Mouse (Mus musculus): ENCODE data around the gene Vps26b. TPM values are rescaled to one million over a fixed set of nuclear protein-coding genes. Genes with fewer than 3 reads are reported as not detected.

The Vps26b gene
- polyA plus RNA-seq, 1 experiment from 2014 or later = 18.0 TPM

DNA sequence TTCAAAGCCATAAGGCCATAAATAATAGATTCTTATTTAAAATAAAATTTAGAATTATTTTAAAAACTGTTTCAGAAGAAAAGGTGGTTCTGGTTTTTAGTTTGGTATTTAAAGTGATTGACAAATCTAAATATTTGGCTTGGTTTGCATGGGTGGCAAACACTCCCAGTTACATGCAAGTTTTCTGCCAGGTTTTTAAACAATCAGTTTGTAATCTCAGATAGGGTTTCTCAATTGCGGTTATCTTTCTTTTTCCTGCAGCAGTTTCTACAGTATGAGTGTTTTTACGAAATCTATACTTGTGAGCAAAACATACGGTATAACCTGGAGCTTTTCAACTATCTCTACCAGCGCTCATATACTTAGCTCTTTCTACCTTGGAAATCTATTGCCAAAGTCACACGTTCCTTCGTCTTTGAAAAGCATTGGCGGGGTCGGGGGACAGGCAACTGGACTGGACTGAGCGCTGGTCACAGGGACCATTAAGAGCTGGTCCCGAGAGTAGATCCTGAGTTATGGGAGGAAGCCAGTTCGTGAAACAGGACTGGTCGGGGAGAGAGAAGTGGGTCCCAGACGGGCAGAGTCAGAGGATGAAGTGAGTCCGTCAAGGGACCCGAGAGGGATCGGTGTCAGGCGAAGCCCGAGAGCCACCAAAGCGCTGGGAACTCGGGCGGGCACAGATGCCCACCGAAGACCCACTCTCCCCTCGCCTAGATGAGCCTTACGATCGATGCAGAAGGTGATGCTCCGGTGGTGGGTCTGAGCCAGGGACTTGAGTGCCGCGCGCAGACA, 31.0 kb downstream of the Vps26b start:
- Histone ChIP-seq H3K9me3 (ENCODE audit: control insufficient read depth, low read length) (no peaks in the 10 kb centered on the region), H3K4me3 (ENCODE audit: low read depth, low read length) (peak overlapping the region; percentile 68), H3K27me3 (ENCODE audit: control insufficient read depth, insufficient read depth, low read length) (no peaks in the 10 kb centered on the region), H3K36me3 (ENCODE audit: control insufficient read depth, insufficient read depth, low read length) (peaks cover 3% of the 10 kb centered on the region; the same call in 1 of the 2 replicates), H3K4me1 (replicated peaks; ENCODE audit: control insufficient read depth, insufficient read depth) (no peaks in the 10 kb centered on the region), H3K27ac (replicated peaks) (peak overlapping the region; percentile 74), H3K4me2 (replicated peaks; ENCODE audit: low read depth) (peak overlapping the region; percentile 95), H3K9ac (ENCODE audit: low read length) (peak overlapping the region; percentile 84)
- WGBS = 2% methylated on average over 29 of the region's 29 CpGs
- ATAC-seq (ENCODE audit: low FRiP score, low TSS enrichment) = peak; percentile 48; the same call in 1 of the 2 replicates
- DNase-seq (ENCODE audit: low spot score) = no peak
- TF ChIP-seq CTCF (IDR thresholded peaks at IDR 0.05; ENCODE audit: low read depth) = no peak
- no peak for TF ChIP-seq EP300 (optimal IDR thresholded peaks at IDR 0.05)

DNA sequence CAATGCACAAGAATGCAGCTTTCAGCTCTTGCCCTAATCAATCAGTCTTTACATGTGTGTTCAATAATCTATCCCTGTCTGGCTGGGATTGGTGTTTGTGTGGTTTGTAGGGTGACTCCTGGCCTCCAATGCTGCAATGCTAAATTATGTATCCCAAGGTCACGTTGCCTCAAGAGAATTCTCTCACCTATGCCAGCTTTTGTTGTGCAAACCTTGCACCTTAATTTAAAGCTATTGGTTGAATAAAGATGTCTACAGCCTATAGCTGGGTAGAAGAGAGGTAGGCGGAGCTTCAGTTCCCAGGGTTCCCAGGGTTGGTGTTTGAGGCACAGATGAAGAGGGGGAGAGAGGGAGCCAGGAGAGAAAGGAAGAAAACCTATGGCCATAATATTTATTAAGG, 32.4 kb downstream of the Vps26b start:
- TF ChIP-seq EP300 (optimal IDR thresholded peaks at IDR 0.05) (no peak), CTCF (IDR thresholded peaks at IDR 0.05; ENCODE audit: low read depth) (no peak)
- H3K27ac ChIP-seq (replicated peaks) = no peak overlapping the region
- DNase-seq (ENCODE audit: low spot score) (no peak), ATAC-seq (ENCODE audit: low FRiP score, low TSS enrichment) (no peak)
- no peak overlapping the region for H3K4me3 ChIP-seq (ENCODE audit: low read depth, low read length)
- H3K4me2 ChIP-seq (replicated peaks; ENCODE audit: low read depth) = no peak overlapping the region
- WGBS = 80% methylated on average over 2 of the region's 2 CpGs
- H3K27me3 ChIP-seq (ENCODE audit: control insufficient read depth, insufficient read depth, low read length) = no peaks in the 10 kb centered on the region
- H3K4me1 ChIP-seq (replicated peaks; ENCODE audit: control insufficient read depth, insufficient read depth) = no peaks in the 10 kb centered on the region
- no peaks in the 10 kb centered on the region for H3K9me3 ChIP-seq (ENCODE audit: control insufficient read depth, low read length)
- no peaks in the 10 kb centered on the region for H3K36me3 ChIP-seq (ENCODE audit: control insufficient read depth, insufficient read depth, low read length)
- no peak overlapping the region for H3K9ac ChIP-seq (ENCODE audit: low read length)

- DNase-seq (ENCODE audit: low spot score) = no peak
- ATAC-seq (ENCODE audit: low FRiP score, low TSS enrichment) = no peak
Observed at GRCm38 (mm10) chr9:26997062-26997461, 32.8 kb downstream of the Vps26b start.

GRCm38 (mm10) chr9:26993900-26994299, 36.0 kb downstream of the Vps26b start:
- Histone ChIP-seq H3K27ac (replicated peaks) (no peak overlapping the region), H3K9me3 (ENCODE audit: control insufficient read depth, low read length) (no peaks in the 10 kb centered on the region), H3K4me2 (replicated peaks; ENCODE audit: low read depth) (no peak overlapping the region), H3K9ac (ENCODE audit: low read length) (no peak overlapping the region), H3K27me3 (ENCODE audit: control insufficient read depth, insufficient read depth, low read length) (no peaks in the 10 kb centered on the region), H3K4me3 (ENCODE audit: low read depth, low read length) (no peak overlapping the region), H3K4me1 (replicated peaks; ENCODE audit: control insufficient read depth, insufficient read depth) (no peaks in the 10 kb centered on the region), H3K36me3 (ENCODE audit: control insufficient read depth, insufficient read depth, low read length) (peaks cover 9% of the 10 kb centered on the region; the same call in 1 of the 2 replicates)
- WGBS = 74% methylated on average over 3 of the region's 3 CpGs
- no peak for ATAC-seq (ENCODE audit: low FRiP score, low TSS enrichment)
- no peak for DNase-seq (ENCODE audit: low spot score)
- TF ChIP-seq EP300 (optimal IDR thresholded peaks at IDR 0.05) (no peak), CTCF (IDR thresholded peaks at IDR 0.05; ENCODE audit: low read depth) (no peak)

More at GRCm38 (mm10) chr9:26997062-26997461, 32.8 kb downstream of the Vps26b start:
- no peaks in the 10 kb centered on the region for H3K9me3 ChIP-seq (ENCODE audit: control insufficient read depth, low read length)
- H3K36me3 ChIP-seq (ENCODE audit: control insufficient read depth, insufficient read depth, low read length) = no peaks in the 10 kb centered on the region
- H3K27ac ChIP-seq (replicated peaks) = no peak overlapping the region
- H3K27me3 ChIP-seq (ENCODE audit: control insufficient read depth, insufficient read depth, low read length) = no peaks in the 10 kb centered on the region
- 82% methylated on average over 3 of the region's 3 CpGs for WGBS
- H3K4me2 ChIP-seq (replicated peaks; ENCODE audit: low read depth) = no peak overlapping the region
- TF ChIP-seq EP300 (optimal IDR thresholded peaks at IDR 0.05) (no peak), CTCF (IDR thresholded peaks at IDR 0.05; ENCODE audit: low read depth) (no peak)
- H3K4me1 ChIP-seq (replicated peaks; ENCODE audit: control insufficient read depth, insufficient read depth) = no peaks in the 10 kb centered on the region
- no peak overlapping the region for H3K9ac ChIP-seq (ENCODE audit: low read length)
- no peak overlapping the region for H3K4me3 ChIP-seq (ENCODE audit: low read depth, low read length)

DNA sequence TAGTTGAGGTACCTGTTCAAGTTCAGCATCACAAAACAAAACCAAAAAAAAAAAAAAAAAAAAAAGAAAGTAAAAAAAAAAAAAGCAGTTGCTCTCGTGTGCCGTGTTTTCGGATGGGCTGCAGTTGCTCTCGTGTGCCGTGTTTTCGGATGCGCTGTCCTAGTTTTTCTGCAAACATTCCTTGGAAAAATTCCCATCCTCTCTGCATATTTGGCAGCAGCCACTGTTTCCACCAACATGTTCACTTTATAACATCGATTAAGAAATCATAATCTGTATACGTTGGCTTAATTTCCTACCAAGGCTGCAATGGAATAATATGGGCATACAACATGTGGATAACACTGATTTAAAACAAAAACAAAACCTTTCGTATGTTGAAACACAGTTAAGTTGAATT, 36.7 kb downstream of the Vps26b start:
- DNase-seq (ENCODE audit: low spot score) = no peak

GRCm38 (mm10) chr9:26990181-26990580, 39.7 kb downstream of the Vps26b start:
- Histone ChIP-seq H3K9me3 (ENCODE audit: control insufficient read depth, low read length) (no peaks in the 10 kb centered on the region), H3K27me3 (ENCODE audit: control insufficient read depth, insufficient read depth, low read length) (no peaks in the 10 kb centered on the region), H3K9ac (ENCODE audit: low read length) (no peak overlapping the region), H3K4me2 (replicated peaks; ENCODE audit: low read depth) (no peak overlapping the region), H3K36me3 (ENCODE audit: control insufficient read depth, insufficient read depth, low read length) (peaks cover 9% of the 10 kb centered on the region; the same call in 1 of the 2 replicates), H3K4me3 (ENCODE audit: low read depth, low read length) (no peak overlapping the region), H3K27ac (replicated peaks) (no peak overlapping the region), H3K4me1 (replicated peaks; ENCODE audit: control insufficient read depth, insufficient read depth) (no peaks in the 10 kb centered on the region)
- TF ChIP-seq EP300 (optimal IDR thresholded peaks at IDR 0.05) (no peak), CTCF (IDR thresholded peaks at IDR 0.05; ENCODE audit: low read depth) (no peak)
- 91% methylated on average over 4 of the region's 4 CpGs for WGBS
- DNase-seq (ENCODE audit: low spot score) (no peak), ATAC-seq (ENCODE audit: low FRiP score, low TSS enrichment) (no peak)

More for the DNA sequence above, 36.7 kb downstream of the Vps26b start:
- Histone ChIP-seq H3K27ac (replicated peaks) (no peak overlapping the region), H3K9ac (ENCODE audit: low read length) (no peak overlapping the region), H3K4me1 (replicated peaks; ENCODE audit: control insufficient read depth, insufficient read depth) (no peaks in the 10 kb centered on the region), H3K9me3 (ENCODE audit: control insufficient read depth, low read length) (no peaks in the 10 kb centered on the region), H3K27me3 (ENCODE audit: control insufficient read depth, insufficient read depth, low read length) (no peaks in the 10 kb centered on the region), H3K4me3 (ENCODE audit: low read depth, low read length) (no peak overlapping the region), H3K36me3 (ENCODE audit: control insufficient read depth, insufficient read depth, low read length) (peaks cover 9% of the 10 kb centered on the region; the same call in 1 of the 2 replicates), H3K4me2 (replicated peaks; ENCODE audit: low read depth) (no peak overlapping the region)
- WGBS = 74% methylated on average over 10 of the region's 10 CpGs
- ATAC-seq (ENCODE audit: low FRiP score, low TSS enrichment) = no peak
- TF ChIP-seq CTCF (IDR thresholded peaks at IDR 0.05; ENCODE audit: low read depth) (no peak), EP300 (optimal IDR thresholded peaks at IDR 0.05) (no peak)
